7 mouse cellular contexts compared by ENCODE assay signal in the genomic region with DNA sequence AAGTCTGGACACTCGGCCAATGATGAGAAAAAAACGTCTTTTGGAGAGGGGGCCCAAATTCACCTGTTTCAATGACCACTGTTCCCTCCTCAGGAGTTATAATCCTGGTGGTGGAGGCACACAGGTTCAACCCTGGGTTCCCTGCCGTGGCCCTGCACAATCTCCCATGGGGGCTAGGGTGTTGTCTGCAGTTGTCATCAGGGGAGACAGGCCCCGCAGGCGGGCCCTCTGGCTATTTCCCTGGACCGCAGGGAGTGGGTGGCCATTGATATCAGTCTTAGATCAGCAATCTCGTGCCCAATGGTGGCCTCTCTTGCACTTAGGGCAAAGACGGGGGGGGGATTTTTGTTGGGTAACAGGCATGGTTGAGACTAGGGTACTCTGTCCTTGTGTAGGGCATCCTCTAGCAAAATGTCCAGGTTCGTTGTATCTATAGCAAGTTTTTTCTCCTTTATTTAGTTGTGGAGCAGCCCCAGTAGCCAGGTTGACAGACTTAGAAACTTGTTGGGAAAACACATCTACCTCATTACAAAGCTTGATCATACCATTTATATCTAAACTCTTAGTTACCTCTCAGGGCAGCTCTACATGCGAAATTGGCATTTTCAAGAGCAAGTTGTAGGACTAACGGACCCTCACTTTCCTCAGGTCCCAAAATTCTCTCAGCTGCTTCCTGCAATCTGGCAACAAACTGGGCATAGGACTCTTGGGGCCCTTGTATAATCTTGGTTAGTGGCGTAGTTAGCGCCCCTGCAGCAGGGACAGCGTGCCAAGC.
DNase-seq lines count a peak whose midpoint lies in the region; ATAC-seq and TF ChIP-seq lines count a peak whose summit lies in the region.
"Not testable (repeated sequence)": the region's sequence is repeated elsewhere in the genome, so short reads cannot be mapped to it uniquely, and the experiment has no call there.

No protein-coding gene starts in this region.

- not testable (repeated sequence) for H3K4me1 ChIP-seq in embryonic facial prominence, embryonic 10.5 days; heart, embryonic 10.5 days; hindbrain, postnatal 0 days (ENCODE audit: insufficient read depth, low read length); lung, embryonic 14.5 days (ENCODE audit: insufficient read depth)

- H3K36me3 ChIP-seq in embryonic facial prominence, embryonic 10.5 days (replicated peaks); heart, embryonic 10.5 days; hindbrain, postnatal 0 days (ENCODE audit: insufficient read depth, low read length); lung, embryonic 14.5 days (ENCODE audit: insufficient read depth): not testable (repeated sequence)

- not testable (repeated sequence) for H3K9ac ChIP-seq in hindbrain, postnatal 0 days (replicated peaks; ENCODE audit: low read length); lung, embryonic 14.5 days

- not testable (repeated sequence) for ATAC-seq in hindbrain, postnatal 0 days; lung, embryonic 14.5 days (ENCODE audit: insufficient read depth)

- not testable (repeated sequence) for H3K27me3 ChIP-seq in embryonic facial prominence, embryonic 10.5 days (replicated peaks; ENCODE audit: low read depth, poor library complexity, severe bottlenecking); heart, embryonic 10.5 days (ENCODE audit: insufficient read depth, poor library complexity, severe bottlenecking); hindbrain, postnatal 0 days (ENCODE audit: insufficient read depth, low read length); lung, embryonic 14.5 days (ENCODE audit: insufficient read depth, low read length)

- DNase-seq in CD4-positive helper T cell, adult 2 months (ENCODE audit: low read depth, low spot score), result peak; percentile 0
- DNase-seq in adipocyte (ENCODE audit: low spot score), result peak; percentile 1
- peak; percentile 8 for DNase-seq in embryonic facial prominence, embryonic 10.5 days (ENCODE audit: low spot score)
- DNase-seq in heart, embryonic 10.5 days (ENCODE audit: low spot score), result peak; percentile 76
- peak; percentile 1 for DNase-seq in hindbrain, postnatal 0 days (ENCODE audit: low spot score)
- peak; percentile 0 for DNase-seq in lung, embryonic 14.5 days
- DNase-seq in neural tube, embryonic 10.5 days (ENCODE audit: extremely low spot score, low spot score), result peak; percentile 14

- TF ChIP-seq CTCF in hindbrain, postnatal 0 days (IDR thresholded peaks at IDR 0.05; ENCODE audit: low read depth); lung, embryonic 14.5 days (IDR thresholded peaks at IDR 0.05; ENCODE audit: low read depth): not testable (repeated sequence)

- not testable (repeated sequence) for H3K4me2 ChIP-seq in hindbrain, postnatal 0 days (ENCODE audit: low read depth, low read length); lung, embryonic 14.5 days

- not testable (repeated sequence) for H3K4me3 ChIP-seq in embryonic facial prominence, embryonic 10.5 days; heart, embryonic 10.5 days; hindbrain, postnatal 0 days (ENCODE audit: low read length); lung, embryonic 14.5 days (ENCODE audit: low read depth, low read length)

- 90% methylated on average over 14 of the region's 14 CpGs for WGBS in embryonic facial prominence, embryonic 10.5 days
- 85% methylated on average over 14 of the region's 14 CpGs for WGBS in heart, embryonic 10.5 days
- WGBS in hindbrain, postnatal 0 days, result 87% methylated on average over 14 of the region's 14 CpGs
- 86% methylated on average over 14 of the region's 14 CpGs for WGBS in lung, embryonic 14.5 days

- H3K9me3 ChIP-seq in embryonic facial prominence, embryonic 10.5 days; heart, embryonic 10.5 days; hindbrain, postnatal 0 days (ENCODE audit: low read length); lung, embryonic 14.5 days (ENCODE audit: low read depth, low read length): not testable (repeated sequence)

- H3K27ac ChIP-seq in embryonic facial prominence, embryonic 10.5 days (replicated peaks); heart, embryonic 10.5 days; hindbrain, postnatal 0 days; lung, embryonic 14.5 days (ENCODE audit: low read depth): not testable (repeated sequence)

Comparison
In these comparisons a context has a peak if more than half of its experiments do, and no peak if none do; other contexts are left out.
1. DNase-seq: peak in every context shown above with its lines; median percentile 76 in heart, embryonic 10.5 days; 14 in neural tube, embryonic 10.5 days; 8 in embryonic facial prominence, embryonic 10.5 days; 1 in adipocyte; 1 in hindbrain, postnatal 0 days; 0 in CD4-positive helper T cell, adult 2 months; 0 in lung, embryonic 14.5 days.